Mouse (Mus musculus): ENCODE data around the gene Tjp3.

DNA sequence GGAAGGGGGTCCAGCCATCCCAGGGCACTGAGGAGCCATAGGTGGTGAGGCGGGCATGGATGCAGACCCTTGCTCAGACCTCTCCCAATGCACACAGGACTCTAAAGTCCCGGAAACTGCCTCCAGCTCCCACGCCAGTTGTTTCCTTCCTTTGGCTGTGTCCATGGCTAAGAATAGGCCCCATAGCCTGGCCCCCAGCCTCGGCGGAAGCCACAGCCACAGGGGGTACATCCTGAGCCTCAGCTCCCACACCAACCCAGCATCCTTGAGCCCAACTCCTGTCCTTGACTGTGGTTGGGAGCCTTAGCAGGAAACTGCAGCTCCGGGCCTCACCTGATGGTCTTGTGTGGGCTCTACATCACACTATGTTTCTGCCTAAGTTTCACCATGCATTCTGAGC lies 35.5 kb upstream of the Tjp3 start:
- TF ChIP-seq CTCF (IDR thresholded peaks at IDR 0.05; ENCODE audit: borderline replicate concordance, extremely low read depth, insufficient read depth, insufficient read length) (no peak), POLR2A (IDR thresholded peaks at IDR 0.05; ENCODE audit: borderline replicate concordance, extremely low read depth, insufficient read depth, insufficient read length, poor library complexity, severe bottlenecking) (no peak)

All from brain, embryonic 14.5 days (tissue).